Mouse (Mus musculus): ENCODE data around the gene Myo5a. TPM values are rescaled to one million over a fixed set of nuclear protein-coding genes. Genes with fewer than 3 reads are reported as not detected.

Myo5a gene
- polyA plus RNA-seq (2012; rRNA removed), result 45.8 and 46.1 TPM in 2 replicates

DNA sequence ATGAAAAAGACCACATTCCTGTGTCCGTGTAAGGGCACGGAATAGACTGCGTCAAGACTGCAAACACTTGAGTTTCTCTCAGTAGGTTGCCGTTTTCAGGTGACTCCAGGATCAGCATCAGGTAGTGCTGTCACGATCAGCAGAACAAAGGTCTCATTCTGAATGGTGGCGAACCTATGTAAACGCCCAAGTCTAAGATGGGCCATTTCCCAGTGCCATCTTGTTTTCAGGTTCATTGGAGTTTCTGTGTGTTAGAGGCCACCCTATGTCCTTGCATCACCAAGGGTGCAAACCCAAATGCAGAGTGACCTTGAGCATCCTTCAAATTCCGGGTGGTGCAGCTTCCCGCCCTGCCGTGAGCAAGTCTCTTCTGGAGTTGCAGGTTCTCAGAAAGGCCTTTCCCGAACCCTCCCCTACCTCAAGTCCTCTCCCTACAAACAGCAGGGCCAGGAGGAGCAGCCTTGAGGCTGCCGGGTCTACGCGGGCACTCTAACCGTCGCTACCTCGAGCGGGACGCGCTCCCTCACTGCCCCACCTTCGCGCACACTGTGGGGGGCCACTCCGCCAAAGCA lies at the start of gene Myo5a:
Gene Myo5a, plus strand, starts transcription at position 559 of the 572 bp plus-strand sequence.

DNA sequence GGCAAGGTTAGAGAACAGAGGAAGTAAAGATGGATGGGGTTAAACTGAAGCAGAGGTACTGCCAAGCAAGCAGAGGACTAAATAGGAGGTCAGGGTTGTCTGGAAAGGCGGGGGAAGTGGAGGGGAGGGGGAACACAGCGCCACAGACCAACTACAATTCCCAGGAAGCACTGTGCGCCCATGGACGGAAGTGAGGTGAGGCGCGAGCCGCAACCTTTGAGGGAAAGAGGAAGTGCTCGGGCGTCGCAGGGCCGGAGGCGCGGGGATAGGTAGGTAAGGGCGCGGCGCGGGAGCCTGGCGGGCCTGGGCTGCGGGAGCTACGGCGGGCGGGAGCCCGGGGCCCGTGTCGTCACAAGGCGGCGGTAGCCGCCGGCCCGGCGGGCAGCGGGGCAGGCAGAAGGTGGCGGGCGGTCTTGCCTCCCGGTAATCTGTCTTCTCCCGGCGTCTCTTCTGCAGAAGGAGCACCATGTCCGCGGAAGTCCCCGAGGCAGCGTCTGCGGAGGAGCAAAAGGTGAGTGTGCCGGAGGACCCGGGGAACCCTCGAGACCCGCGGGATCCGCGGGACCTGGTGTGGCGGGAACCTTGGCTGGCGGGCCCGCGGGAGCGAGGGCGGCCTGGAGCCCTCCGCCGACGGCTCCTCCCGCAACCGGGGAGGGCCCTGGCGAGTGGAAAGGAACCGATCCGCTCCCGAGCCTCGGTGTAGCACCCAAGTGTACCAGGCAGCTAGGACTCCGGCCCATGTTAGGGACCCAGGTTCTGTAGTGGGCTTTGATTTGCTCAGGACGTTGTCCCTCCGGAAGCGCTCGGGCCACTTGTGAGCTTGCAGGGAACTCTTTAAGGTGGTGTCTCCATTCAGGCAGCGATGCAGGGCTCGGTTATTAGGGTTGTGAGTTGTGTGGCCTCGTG lies 33.1 kb upstream of the Myo5a start, which contains the start of gene Arpp19:
Gene Arpp19, plus strand, starts transcription at position 164 of the 906 bp plus-strand sequence.

DNA sequence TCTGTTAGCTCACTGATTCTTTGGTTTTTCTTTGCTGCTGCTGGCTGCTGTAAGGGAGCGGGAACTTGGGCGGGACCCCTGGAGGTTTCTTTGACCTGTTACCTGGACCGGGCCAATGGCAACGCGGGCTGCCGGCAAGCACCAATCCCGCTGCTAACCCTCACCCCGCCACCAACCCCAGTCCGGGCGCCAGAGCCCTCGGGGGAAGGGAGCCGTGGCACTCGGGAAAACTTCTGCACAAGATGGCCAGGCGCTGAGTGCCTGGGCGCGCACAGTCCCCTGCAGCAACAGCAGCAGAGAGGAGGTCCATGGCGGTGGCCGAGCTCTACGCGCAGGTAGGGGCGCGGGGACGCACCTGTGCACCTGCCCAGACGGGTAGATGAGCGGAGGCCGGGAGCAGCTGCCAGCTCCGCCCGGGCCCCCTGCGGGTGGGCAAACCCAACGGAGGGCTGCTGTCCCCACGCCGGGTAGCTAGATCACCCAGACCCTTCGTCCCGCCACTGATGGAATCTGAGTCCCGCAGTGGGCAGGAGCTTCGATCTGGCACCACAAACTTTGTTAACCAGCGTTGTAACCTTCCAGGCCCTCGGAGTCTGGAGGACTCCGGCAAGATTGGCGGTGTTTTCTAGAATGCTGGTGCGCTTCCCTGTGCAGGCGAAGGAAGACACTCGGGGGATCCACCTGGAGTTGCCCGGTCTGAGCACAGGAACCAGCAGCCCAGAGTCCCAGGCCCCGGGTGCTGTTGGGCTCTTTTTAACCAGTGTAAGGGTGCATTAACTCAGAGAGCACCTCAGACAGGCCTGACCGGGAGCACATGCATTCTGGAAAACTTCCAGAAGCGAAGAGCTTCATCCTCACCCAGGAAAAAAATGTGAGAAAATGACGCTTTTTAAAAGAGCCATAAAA lies 161.3 kb downstream of the Myo5a start, which contains the start of gene Myo5c:
Gene Myo5c, plus strand, starts transcription at position 180 of the 906 bp plus-strand sequence.

Other genes starting within 250 kb of the Myo5a start
- 2.7 and 3.8 TPM in 2 replicates for gene Onecut1, start 209.1 kb upstream of the Myo5a start, polyA plus RNA-seq (2012; rRNA removed)
- 25.8 and 26.7 TPM in 2 replicates for gene Fam214a, start 118.1 kb upstream of the Myo5a start, polyA plus RNA-seq (2012; rRNA removed)
- 89.3 and 93.9 TPM in 2 replicates for gene Arpp19, start 33.4 kb upstream of the Myo5a start, polyA plus RNA-seq (2012; rRNA removed)
- 0.55 and 1.1 TPM in 2 replicates for gene Myo5c, start 161.0 kb downstream of the Myo5a start, polyA plus RNA-seq (2012; rRNA removed)
- gene Gnb5, start 235.3 kb downstream of the Myo5a start, polyA plus RNA-seq (2012; rRNA removed), result 44.4 and 48.0 TPM in 2 replicates